Mouse (Mus musculus): ENCODE data around the gene Spg20. TPM values are rescaled to one million over a fixed set of nuclear protein-coding genes. Genes with fewer than 3 reads are reported as not detected.

Gene Spg20
- total RNA-seq, 2 experiments from 2014 or later = 46.7 to 58.2 TPM

GRCm38 (mm10) chr3:55146441-55146840, 34.5 kb downstream of the Spg20 start:
- no peak for DNase-seq (ENCODE audit: low spot score in 2 of 2)

- DNase-seq (ENCODE audit: low spot score in 2 of 2) = no peak
Measured at GRCm38 (mm10) chr3:55147156-55147555, 35.2 kb downstream of the Spg20 start.

- DNase-seq (ENCODE audit: low spot score in 2 of 2) = no peak
Measured at GRCm38 (mm10) chr3:55148091-55148490, 36.2 kb downstream of the Spg20 start.

GRCm38 (mm10) chr3:55151656-55152433, 39.9 kb downstream of the Spg20 start:
- peak; percentile 28 to 76 for DNase-seq (ENCODE audit: low spot score in 2 of 2)

GRCm38 (mm10) chr3:55152673-55153334, 40.9 kb downstream of the Spg20 start:
- DNase-seq (ENCODE audit: low spot score in 2 of 2) = peak in 1 of 2 experiments; percentile 24

- no peak for DNase-seq (ENCODE audit: low spot score in 2 of 2)
Measured at GRCm38 (mm10) chr3:55154163-55154562, 42.3 kb downstream of the Spg20 start.

- no peak for DNase-seq (ENCODE audit: low spot score in 2 of 2)
Measured at GRCm38 (mm10) chr3:55157413-55157812, 45.5 kb downstream of the Spg20 start.

GRCm38 (mm10) chr3:55161144-55161543, 49.2 kb downstream of the Spg20 start:
- no peak for DNase-seq (ENCODE audit: low spot score in 2 of 2)

GRCm38 (mm10) chr3:55163510-55163909, 51.6 kb downstream of the Spg20 start:
- DNase-seq (ENCODE audit: low spot score in 2 of 2) = no peak

- no peak for DNase-seq (ENCODE audit: low spot score in 2 of 2)
Measured at GRCm38 (mm10) chr3:55172478-55172877, 60.6 kb downstream of the Spg20 start.

GRCm38 (mm10) chr3:55177271-55177670, 65.4 kb downstream of the Spg20 start:
- peak in 1 of 2 experiments; percentile 13 for DNase-seq (ENCODE audit: low spot score in 2 of 2)

- no peak for DNase-seq (ENCODE audit: low spot score in 2 of 2)
Measured at GRCm38 (mm10) chr3:55181766-55182165, 69.9 kb downstream of the Spg20 start, which contains the start of gene Sohlh2. TSS of gene Sohlh2 (plus strand) at chr3:55182028.

Small RNA genes within 50 kb of the gene (microRNA-seq; reads per million reads assigned to microRNA genes)
- gene Gm22029 = 0 reads per million in 2 experiments

Other genes with a start within 250 kb of the Spg20 start
- 10 to 100 TPM; 82.5 to 83.8 TPM for gene Sertm1, start 196.2 kb upstream of the Spg20 start, total RNA-seq (2021)
- gene Ccna1, start 56.6 kb upstream of the Spg20 start, total RNA-seq (2021) = 1 to 10 TPM; 1.6 to 1.7 TPM
- under 1 TPM in 1 of 2 experiments, not detected in 1; 0.38 TPM for gene Ccdc169, start 25.2 kb downstream of the Spg20 start, total RNA-seq (2021)
- gene Sohlh2, start 69.9 kb downstream of the Spg20 start, total RNA-seq (2021) = not detected
- 100 to 1,000 TPM; 528 to 532 TPM for gene Dclk1, start 130.3 kb downstream of the Spg20 start, total RNA-seq (2021)